Mouse (Mus musculus): ENCODE data around the gene Slc9a3.

DNA sequence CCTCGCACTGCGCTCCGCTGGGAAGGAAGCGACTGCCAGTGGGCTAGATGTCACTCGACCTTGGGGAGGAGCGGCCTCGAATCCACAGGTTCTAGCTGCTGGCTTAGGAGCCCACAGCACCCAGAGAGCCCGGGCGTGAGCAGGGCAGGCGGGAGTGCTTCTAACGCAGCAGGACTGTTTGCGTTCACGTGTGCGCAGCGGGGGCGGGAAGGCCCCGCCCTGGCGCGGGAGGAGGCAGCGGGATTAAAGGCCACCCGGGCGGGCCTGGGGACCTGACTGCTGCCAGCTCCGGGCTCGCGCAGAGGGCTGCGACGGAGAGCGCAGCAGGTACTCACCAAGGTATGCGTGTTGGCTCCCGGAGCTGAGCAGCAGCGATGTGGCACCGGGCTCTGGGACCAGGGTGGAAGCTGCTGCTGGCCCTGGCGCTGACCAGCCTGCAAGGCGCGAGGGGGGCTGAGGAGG is at the start of gene Slc9a3:
- TF ChIP-seq USF1 (IDR thresholded peaks at IDR 0.05; ENCODE audit: low read depth, low read length) = no peak
- no peak for TF ChIP-seq EP300 (IDR thresholded peaks at IDR 0.05; ENCODE audit: low read depth in 1 of 2, low read length in 2 of 2)
- no peak for TF ChIP-seq SMC3 (IDR thresholded peaks at IDR 0.05; ENCODE audit: low read depth, low read length)
- no peak for TF ChIP-seq CTCF (IDR thresholded peaks at IDR 0.05 in 2 of 3, conservative IDR thresholded peaks at IDR 0.05 in 1 of 3; ENCODE audit: control insufficient read depth in 1 of 3, insufficient read depth in 1 of 3, low read depth in 2 of 3, low read length in 3 of 3, poor library complexity in 1 of 3, severe bottlenecking in 1 of 3)
- TF ChIP-seq BHLHE40 (IDR thresholded peaks at IDR 0.05; ENCODE audit: borderline replicate concordance, low read depth, low read length) = no peak
- TF ChIP-seq HCFC1 (IDR thresholded peaks at IDR 0.05; ENCODE audit: low read depth, low read length) = no peak
- no peak for TF ChIP-seq POLR2A (IDR thresholded peaks at IDR 0.05; ENCODE audit: control insufficient read depth in 1 of 2, insufficient read depth in 1 of 2, low read depth in 1 of 2, low read length in 2 of 2, poor library complexity in 1 of 2)
- no peak for TF ChIP-seq UBTF (IDR thresholded peaks at IDR 0.05; ENCODE audit: borderline replicate concordance, insufficient read depth, low read depth, low read length)
- no peak for TF ChIP-seq ETS1 (IDR thresholded peaks at IDR 0.05; ENCODE audit: low read depth, low read length)
- no peak for TF ChIP-seq RAD21 (IDR thresholded peaks at IDR 0.05; ENCODE audit: low read depth, low read length)
- no peak for TF ChIP-seq MXI1 (IDR thresholded peaks at IDR 0.05; ENCODE audit: low read depth, low read length)
